Mouse (Mus musculus): ENCODE measurements around the gene Zan.

DNA sequence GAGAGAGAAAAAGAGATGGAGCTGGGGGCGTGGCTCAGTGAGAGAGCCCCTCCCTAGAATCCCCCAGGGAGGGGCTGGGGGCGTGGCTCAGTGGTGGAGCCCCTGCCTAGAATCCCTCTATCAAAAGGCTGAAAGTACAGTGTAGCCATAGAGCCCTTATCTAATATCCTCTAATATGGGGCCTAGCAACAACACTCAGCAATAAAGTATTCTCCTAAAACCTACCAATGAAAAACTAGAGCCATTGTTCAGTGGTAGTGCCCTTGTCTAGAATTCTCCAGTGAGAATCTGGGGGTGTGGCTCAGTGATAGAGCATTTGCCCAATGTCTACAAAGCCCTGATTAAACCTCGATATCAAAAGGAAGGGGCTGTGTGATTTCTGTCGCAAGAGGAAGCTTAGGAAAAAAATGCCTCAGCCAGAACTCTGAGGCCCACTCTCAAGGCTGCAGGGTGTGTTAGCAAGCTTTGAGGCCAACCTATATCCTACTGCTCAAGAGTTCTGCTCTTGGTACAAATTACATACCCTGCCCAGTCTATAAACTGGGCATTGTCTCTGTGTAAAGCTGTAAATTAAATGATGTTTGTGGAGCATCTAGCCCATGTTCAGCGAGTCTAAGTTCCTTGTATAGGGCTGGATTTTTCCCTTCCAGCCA lies 4.5 kb downstream of the Zan start:
- TF ChIP-seq CTCF (IDR thresholded peaks at IDR 0.05; ENCODE audit: low read depth), result no peak
- TF ChIP-seq EP300 (optimal IDR thresholded peaks at IDR 0.05), result no peak

Measured in stomach, postnatal 0 days (tissue).